Comparison of ENCODE assay signal across 8 mouse cellular contexts in the genomic region with DNA sequence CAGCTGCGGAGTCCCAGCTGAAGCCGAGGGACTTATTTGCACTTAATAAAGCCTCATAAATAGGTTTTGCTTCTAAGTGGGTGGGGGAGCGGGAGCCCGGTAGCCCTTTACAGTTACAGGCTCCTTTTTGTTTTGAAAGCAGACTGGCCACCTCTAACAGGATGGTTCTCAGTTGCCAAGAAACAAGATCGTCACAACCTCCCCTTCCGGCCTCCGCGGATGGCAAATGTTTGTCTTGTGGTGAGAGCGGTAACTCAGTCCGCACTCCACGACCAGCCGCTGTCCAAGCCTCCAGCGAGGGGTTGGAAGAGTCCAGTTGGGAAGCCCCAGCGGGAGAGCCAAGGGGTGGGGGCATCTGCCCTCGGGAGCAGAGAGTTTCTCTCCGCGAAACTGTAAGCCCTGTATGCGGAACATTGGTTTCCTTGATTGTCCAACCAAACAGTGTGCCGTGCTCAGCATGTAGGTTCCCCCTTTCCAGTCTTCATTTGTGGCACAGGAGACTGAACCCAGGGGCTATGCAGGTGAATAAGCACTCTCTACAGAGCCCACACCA.
A peak's percentile ranks its signal among the peaks of the same experiment; 100 is the strongest.
DNase-seq lines count a peak whose midpoint lies in the region; ATAC-seq lines count a peak whose summit lies in the region.

No protein-coding gene starts in this region.

- H3K4me1 ChIP-seq in heart, embryonic 11.5 days (ENCODE audit: control insufficient read depth, insufficient read depth, low read length), result no peaks in the 10 kb centered on the region
- peaks cover 6% of the 10 kb centered on the region; the same call in 1 of the 2 replicates for H3K4me1 ChIP-seq in heart, embryonic 15.5 days (replicated peaks)

- H3K4me3 ChIP-seq in heart, embryonic 11.5 days (ENCODE audit: low read depth, low read length), result peak overlapping the region; percentile 37
- peak overlapping the region; percentile 46 for H3K4me3 ChIP-seq in heart, embryonic 15.5 days

- intact Hi-C loops in heart, postnatal 25 days (cut with DNase I), result no loop called here

- no peaks in the 10 kb centered on the region for H3K27me3 ChIP-seq in heart, embryonic 11.5 days (ENCODE audit: control insufficient read depth, insufficient read depth, low read length)
- no peaks in the 10 kb centered on the region for H3K27me3 ChIP-seq in heart, embryonic 15.5 days

- no peak overlapping the region for H3K27ac ChIP-seq in heart, embryonic 11.5 days (ENCODE audit: low read depth, low read length)
- H3K27ac ChIP-seq in heart, embryonic 15.5 days, result no peak overlapping the region

- H3K9ac ChIP-seq in heart, embryonic 11.5 days (ENCODE audit: low read depth, low read length), result no peak overlapping the region
- peak overlapping the region; percentile 20; the same call in 1 of the 2 replicates for H3K9ac ChIP-seq in heart, embryonic 15.5 days

- H3K9me3 ChIP-seq in heart, embryonic 11.5 days (replicated peaks; ENCODE audit: control insufficient read depth, low read length), result no peaks in the 10 kb centered on the region
- H3K9me3 ChIP-seq in heart, embryonic 15.5 days (replicated peaks), result no peaks in the 10 kb centered on the region

- DNase-seq in heart, postnatal 25 days (ENCODE audit: low spot score), result no peak
- DNase-seq in brain, embryonic 18.5 days (ENCODE audit: low read depth, low spot score), result peak; percentile 34
- peak; percentile 12 for DNase-seq in layer of hippocampus, adult 9-11 months
- DNase-seq in lung, postnatal 4 days, result peak; percentile 27 to 32
- peak; percentile 66 for DNase-seq in retina, postnatal 1 day
- no peak for DNase-seq in c-Kit-positive CD71-positive TER-119-positive erythroid progenitor cells, embryonic 14.5 days (ENCODE audit: low spot score)

- WGBS in heart, embryonic 11.5 days (ENCODE audit: insufficient replicate concordance), result 16% methylated on average over 19 of the region's 19 CpGs
- WGBS in heart, embryonic 15.5 days, result 14% methylated on average over 19 of the region's 19 CpGs

- peak overlapping the region; percentile 69 for H3K4me2 ChIP-seq in heart, embryonic 11.5 days
- peak overlapping the region; percentile 69 for H3K4me2 ChIP-seq in heart, embryonic 15.5 days

- H3K36me3 ChIP-seq in heart, embryonic 11.5 days (ENCODE audit: control insufficient read depth, insufficient read depth, low read length), result no peaks in the 10 kb centered on the region
- no peaks in the 10 kb centered on the region for H3K36me3 ChIP-seq in heart, embryonic 15.5 days

- no peak for ATAC-seq in heart, embryonic 11.5 days (replicated peaks; ENCODE audit: insufficient number of reproducible peaks, low FRiP score, low TSS enrichment)
- ATAC-seq in heart, embryonic 15.5 days (replicated peaks; ENCODE audit: insufficient number of reproducible peaks, insufficient read depth, low FRiP score, low read depth), result no peak; the same call in 1 of the 2 replicates

Comparison
In these comparisons a context has a peak if more than half of its experiments do, and no peak if none do; other contexts are left out.
1. DNase-seq: peak in brain, embryonic 18.5 days (single experiment), layer of hippocampus, adult 9-11 months (single experiment), lung, postnatal 4 days (2 of 2) and retina, postnatal 1 day (single experiment); none in heart, postnatal 25 days (single experiment) and c-Kit-positive CD71-positive TER-119-positive erythroid progenitor cells, embryonic 14.5 days (single experiment).